Comparison of ENCODE assay signal across 8 mouse cellular contexts in the genomic region with DNA sequence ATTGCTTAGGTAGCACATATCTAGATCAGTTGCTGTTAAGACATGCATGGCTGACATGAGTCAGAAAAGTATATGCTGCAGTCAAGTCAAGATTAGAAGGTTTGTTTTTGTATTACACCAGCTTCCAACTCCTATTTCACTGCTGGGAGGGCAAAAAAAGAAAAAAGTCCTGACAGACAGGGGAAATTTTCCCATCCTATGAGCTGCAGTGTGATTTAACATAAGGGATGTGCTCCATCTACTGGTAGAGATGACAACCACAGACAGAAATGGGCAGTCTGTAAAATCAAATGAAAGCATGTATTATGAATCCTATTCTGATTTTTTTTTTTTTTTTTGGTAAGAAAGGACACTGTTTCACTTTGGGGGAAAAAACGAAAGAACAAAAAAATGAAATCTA.
DNase-seq lines count a peak whose midpoint lies in the region; ATAC-seq and TF ChIP-seq lines count a peak whose summit lies in the region.
"Had no signal": no experiment of that assay in that cellular context is flagged by ENCODE, and none has a peak within 500 bp of the region (broad histone marks: within the 10 kb centered on the region; RNA-seq: fewer than 3 reads in every experiment).

No protein-coding gene starts in this region.

- 36% methylated on average over 1 of the region's 1 CpGs for WGBS in hindbrain, embryonic 14.5 days
- 36% methylated on average over 1 of the region's 1 CpGs for WGBS in hindbrain, embryonic 10.5 days
- 20% methylated on average over 1 of the region's 1 CpGs for WGBS in midbrain, embryonic 15.5 days
- WGBS in midbrain, embryonic 10.5 days: 29% methylated on average over 1 of the region's 1 CpGs
- WGBS in limb, embryonic 14.5 days: 39% methylated on average over 1 of the region's 1 CpGs

- no peaks in the 10 kb centered on the region for H3K27me3 ChIP-seq in hindbrain, embryonic 14.5 days (ENCODE audit: control insufficient read depth, insufficient read depth, low read length)
- no peaks in the 10 kb centered on the region for H3K27me3 ChIP-seq in hindbrain, embryonic 10.5 days (ENCODE audit: insufficient read depth, poor library complexity, severe bottlenecking)
- H3K27me3 ChIP-seq in midbrain, embryonic 15.5 days (replicated peaks): no peaks in the 10 kb centered on the region
- peaks cover 10% of the 10 kb centered on the region; the same call in 1 of the 2 replicates for H3K27me3 ChIP-seq in midbrain, embryonic 10.5 days (ENCODE audit: low read depth, poor library complexity, severe bottlenecking)
- no peaks in the 10 kb centered on the region for H3K27me3 ChIP-seq in limb, embryonic 14.5 days (ENCODE audit: control insufficient read depth, insufficient read depth, low read length)
- H3K27me3 ChIP-seq: lung, embryonic 15.5 days had no signal

- TF ChIP-seq POLR2A in limb, embryonic 14.5 days (IDR thresholded peaks at IDR 0.05; ENCODE audit: borderline replicate concordance, extremely low read depth, insufficient read depth, insufficient read length): no peak

- H3K9me3 ChIP-seq in hindbrain, embryonic 14.5 days (ENCODE audit: control insufficient read depth, low read length): no peaks in the 10 kb centered on the region
- no peaks in the 10 kb centered on the region for H3K9me3 ChIP-seq in hindbrain, embryonic 10.5 days
- H3K9me3 ChIP-seq in midbrain, embryonic 15.5 days: no peaks in the 10 kb centered on the region
- no peaks in the 10 kb centered on the region for H3K9me3 ChIP-seq in midbrain, embryonic 10.5 days (replicated peaks)
- no peaks in the 10 kb centered on the region for H3K9me3 ChIP-seq in limb, embryonic 14.5 days (ENCODE audit: control insufficient read depth, low read length)
- H3K9me3 ChIP-seq: lung, embryonic 15.5 days had no signal

- H3K4me1 ChIP-seq in hindbrain, embryonic 14.5 days (replicated peaks; ENCODE audit: control insufficient read depth, insufficient read depth, low read length): no peaks in the 10 kb centered on the region
- no peaks in the 10 kb centered on the region for H3K4me1 ChIP-seq in hindbrain, embryonic 10.5 days (replicated peaks)
- no peaks in the 10 kb centered on the region for H3K4me1 ChIP-seq in midbrain, embryonic 15.5 days
- no peaks in the 10 kb centered on the region for H3K4me1 ChIP-seq in midbrain, embryonic 10.5 days
- H3K4me1 ChIP-seq in limb, embryonic 14.5 days (ENCODE audit: control insufficient read depth, insufficient read depth, low read length): no peaks in the 10 kb centered on the region
- H3K4me1 ChIP-seq: lung, embryonic 15.5 days had no signal

- peak; percentile 53 for DNase-seq in hindbrain, embryonic 14.5 days (ENCODE audit: low spot score)
- DNase-seq in hindbrain, embryonic 10.5 days (ENCODE audit: low spot score): no peak
- DNase-seq in midbrain, embryonic 10.5 days (ENCODE audit: low spot score): no peak
- peak; percentile 53 for DNase-seq in brain, adult 2 months (ENCODE audit: low read depth, low spot score)
- DNase-seq in limb, embryonic 14.5 days (ENCODE audit: low spot score): peak; percentile 58
- no peak for DNase-seq in B cell, adult 2 months

- H3K36me3 ChIP-seq in hindbrain, embryonic 14.5 days (replicated peaks; ENCODE audit: control insufficient read depth, insufficient read depth): no peaks in the 10 kb centered on the region
- no peaks in the 10 kb centered on the region for H3K36me3 ChIP-seq in hindbrain, embryonic 10.5 days
- no peaks in the 10 kb centered on the region for H3K36me3 ChIP-seq in midbrain, embryonic 15.5 days (replicated peaks)
- no peaks in the 10 kb centered on the region for H3K36me3 ChIP-seq in midbrain, embryonic 10.5 days
- H3K36me3 ChIP-seq in limb, embryonic 14.5 days (ENCODE audit: control insufficient read depth, insufficient read depth, low read length): no peaks in the 10 kb centered on the region
- H3K36me3 ChIP-seq: lung, embryonic 15.5 days had no signal

- no peak overlapping the region for H3K4me2 ChIP-seq in hindbrain, embryonic 14.5 days (replicated peaks)
- no peak overlapping the region for H3K4me2 ChIP-seq in midbrain, embryonic 15.5 days
- H3K4me2 ChIP-seq in limb, embryonic 14.5 days (replicated peaks; ENCODE audit: low read depth, low read length, severe bottlenecking): no peak overlapping the region
- H3K4me2 ChIP-seq: lung, embryonic 15.5 days had no signal

- no peak overlapping the region for H3K27ac ChIP-seq in hindbrain, embryonic 14.5 days
- no peak overlapping the region for H3K27ac ChIP-seq in hindbrain, embryonic 10.5 days
- H3K27ac ChIP-seq in midbrain, embryonic 15.5 days: no peak overlapping the region
- no peak overlapping the region for H3K27ac ChIP-seq in midbrain, embryonic 10.5 days (replicated peaks)
- no peak overlapping the region for H3K27ac ChIP-seq in limb, embryonic 14.5 days (replicated peaks; ENCODE audit: low read depth, low read length)
- H3K27ac ChIP-seq: lung, embryonic 15.5 days had no signal

- H3K4me3 ChIP-seq in hindbrain, embryonic 14.5 days (replicated peaks; ENCODE audit: low read length): no peak overlapping the region
- H3K4me3 ChIP-seq in hindbrain, embryonic 10.5 days: no peak overlapping the region
- H3K4me3 ChIP-seq in midbrain, embryonic 15.5 days: no peak overlapping the region
- H3K4me3 ChIP-seq in midbrain, embryonic 10.5 days: no peak overlapping the region
- no peak overlapping the region for H3K4me3 ChIP-seq in limb, embryonic 14.5 days (replicated peaks; ENCODE audit: low read length)
- H3K4me3 ChIP-seq: lung, embryonic 15.5 days had no signal

- no peak overlapping the region for H3K9ac ChIP-seq in hindbrain, embryonic 14.5 days
- no peak overlapping the region for H3K9ac ChIP-seq in midbrain, embryonic 15.5 days
- no peak overlapping the region for H3K9ac ChIP-seq in limb, embryonic 14.5 days (ENCODE audit: low read depth, low read length, severe bottlenecking)
- H3K9ac ChIP-seq: lung, embryonic 15.5 days had no signal

- no peak for ATAC-seq in hindbrain, embryonic 14.5 days (ENCODE audit: low FRiP score)
- peak; percentile 67; the same call in 1 of the 2 replicates for ATAC-seq in midbrain, embryonic 15.5 days (replicated peaks)
- no peak for ATAC-seq in limb, embryonic 14.5 days (ENCODE audit: low FRiP score, low read depth)

Comparison
In these comparisons a context has a peak if more than half of its experiments do, and no peak if none do; other contexts are left out.
1. DNase-seq: peak in hindbrain, embryonic 14.5 days (single experiment), brain, adult 2 months (single experiment) and limb, embryonic 14.5 days (single experiment); none in hindbrain, embryonic 10.5 days (single experiment), midbrain, embryonic 10.5 days (single experiment) and B cell, adult 2 months (0 of 2).